Mouse (Mus musculus) E14TG2a.4 (cell line): ENCODE measurements around the gene Cacng4.

ENCODE experiments used
- CTCF ChIP-seq: conservative IDR thresholded peaks from 2 replicates; pipeline ENCODE4 v1.5.1; 2014; ENCODE audit warnings: low read length
- POU5F1 ChIP-seq: IDR thresholded peaks from 2 replicates; pipeline ENCODE4 v1.6.1; 2014; ENCODE audit warnings: low read length, borderline replicate concordance

- no peak for TF ChIP-seq CTCF
- TF ChIP-seq POU5F1 = no peak
Measured at GRCm38 (mm10) chr11:107792136-107792535, 2.2 kb downstream of the Cacng4 start.
